Mouse (Mus musculus) liver, embryonic 15.5 days (tissue): ENCODE measurements around the gene Rilp. TPM values are rescaled to one million over a fixed set of nuclear protein-coding genes. Genes with fewer than 3 reads are reported as not detected.
"Not testable (repeated sequence)": the region's sequence is repeated elsewhere in the genome, so short reads cannot be mapped to it uniquely, and the experiment has no call there.

Experiments
- ATAC-seq: fragments of 200-750 bp; cut with Nextera tagmentation; 2 replicates; pipeline ENCODE4 v1.8.0; 2017; ENCODE audit warnings: moderate number of reproducible peaks, mild to moderate bottlenecking, moderate library complexity; ENCODE audit not compliant: insufficient read depth
- H3K27ac ChIP-seq: fragments of 300-500 bp; sonication (generic); replicated peaks from 2 replicates; pipeline ENCODE4 v1.5.1; 2015; ENCODE audit warnings: mild to moderate bottlenecking, inconsistent platforms
- H3K27me3 ChIP-seq: fragments of 300-500 bp; sonication (generic); 2 replicates; pipeline ENCODE4 v1.6.1; 2015; ENCODE audit warnings: mild to moderate bottlenecking, inconsistent platforms
- H3K36me3 ChIP-seq: fragments of 300-500 bp; sonication (generic); replicated peaks from 2 replicates; pipeline ENCODE4 v1.6.1; 2015; ENCODE audit warnings: moderate library complexity, mild to moderate bottlenecking, inconsistent platforms
- H3K4me1 ChIP-seq: fragments of 300-500 bp; sonication (generic); replicated peaks from 2 replicates; pipeline ENCODE4 v1.6.1; 2015; ENCODE audit warnings: inconsistent platforms
- H3K4me2 ChIP-seq: fragments of 300-500 bp; sonication (generic); 2 replicates; pipeline ENCODE4 v1.6.1; 2015; ENCODE audit warnings: moderate library complexity, mild to moderate bottlenecking, inconsistent platforms
- H3K4me3 ChIP-seq: fragments of 300-500 bp; sonication (generic); replicated peaks from 2 replicates; pipeline ENCODE4 v1.5.1; 2015; ENCODE audit warnings: mild to moderate bottlenecking, inconsistent platforms
- H3K9ac ChIP-seq: fragments of 300-500 bp; sonication (generic); 2 replicates; pipeline ENCODE4 v1.6.1; 2015; ENCODE audit warnings: moderate library complexity, mild to moderate bottlenecking, inconsistent platforms
- H3K9me3 ChIP-seq: fragments of 300-500 bp; sonication (generic); replicated peaks from 2 replicates; pipeline ENCODE4 v1.6.1; 2016; ENCODE audit warnings: inconsistent platforms
- WGBS: fragments of 180-500 bp; shearing (Covaris S2); methylation state at CpG from one replicate; pipeline ENCODE4 v1.1.7; 2015; ENCODE audit warnings: mixed read lengths; ENCODE audit not compliant: insufficient replicate concordance; 5-methylcytosine and 5-hydroxymethylcytosine counted together
- polyA plus RNA-seq: library from polyadenylated mRNA; unstranded; fragments of >200 nt; fragmentation: Nextera tagmentation; extraction: Ambion mirVana; gene quantifications from 2 replicates; pipeline ENCODE4 v1.2.1, GENCODE M21; 2015

The Rilp gene
- polyA plus RNA-seq, 1 experiment from 2014 or later = 3.7 TPM

DNA sequence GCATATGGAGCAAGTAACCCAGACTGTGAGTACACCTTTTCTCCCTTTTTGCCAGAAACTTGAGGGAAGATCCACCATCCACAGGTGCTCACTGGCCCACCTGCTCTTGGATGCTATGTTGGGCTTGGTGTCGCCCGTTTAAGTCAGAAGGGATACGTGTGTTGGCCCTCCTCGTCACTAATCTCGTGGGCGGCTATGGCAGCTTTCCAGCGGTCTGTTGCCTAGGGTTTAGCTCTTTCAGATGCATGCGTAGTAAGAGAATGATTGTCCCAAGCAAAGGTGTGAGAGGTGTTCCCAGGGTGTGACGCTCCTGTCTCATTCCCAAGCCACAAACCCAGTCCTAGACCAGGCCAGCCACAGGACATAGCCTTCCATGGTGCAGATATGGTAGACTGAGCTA, 34.8 kb downstream of the Rilp start:
- ATAC-seq = no peak
- Histone ChIP-seq H3K4me3 (no peak overlapping the region), H3K27ac (no peak overlapping the region), H3K36me3 (no peaks in the 10 kb centered on the region), H3K9ac (no peak overlapping the region), H3K4me1 (peaks cover 42% of the 10 kb centered on the region), H3K9me3 (no peaks in the 10 kb centered on the region), H3K27me3 (no peaks in the 10 kb centered on the region), H3K4me2 (no peak overlapping the region)
- 76% methylated on average over 9 of the region's 9 CpGs for WGBS

DNA sequence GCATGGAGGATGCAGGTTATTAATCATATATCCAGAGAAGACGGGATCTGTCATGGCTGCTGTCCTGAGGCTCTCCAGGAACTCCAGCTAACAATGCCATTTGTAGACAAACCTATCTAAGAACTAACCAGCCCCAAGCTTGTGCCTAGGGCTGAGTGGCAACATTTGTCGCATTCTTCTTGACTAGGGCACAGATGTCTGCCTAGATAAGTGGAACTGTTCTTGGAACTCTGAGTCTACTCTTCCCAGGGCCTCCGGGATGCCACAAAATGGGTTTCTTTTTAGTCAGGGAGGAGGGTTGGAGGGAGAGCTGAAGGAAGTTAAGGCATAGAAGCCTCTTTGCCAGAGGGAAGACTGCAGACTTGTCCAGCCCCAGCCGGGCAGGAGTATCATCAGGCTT, 36.2 kb downstream of the Rilp start:
- peaks cover 46% of the 10 kb centered on the region for H3K4me1 ChIP-seq
- no peaks in the 10 kb centered on the region for H3K27me3 ChIP-seq
- no peaks in the 10 kb centered on the region for H3K9me3 ChIP-seq
- WGBS = 35% methylated on average over 4 of the region's 4 CpGs
- no peaks in the 10 kb centered on the region for H3K36me3 ChIP-seq
- no peak overlapping the region for H3K27ac ChIP-seq
- H3K4me2 ChIP-seq = peak overlapping the region; percentile 36
- ATAC-seq = no peak
- H3K9ac ChIP-seq = no peak overlapping the region
- H3K4me3 ChIP-seq = no peak overlapping the region

DNA sequence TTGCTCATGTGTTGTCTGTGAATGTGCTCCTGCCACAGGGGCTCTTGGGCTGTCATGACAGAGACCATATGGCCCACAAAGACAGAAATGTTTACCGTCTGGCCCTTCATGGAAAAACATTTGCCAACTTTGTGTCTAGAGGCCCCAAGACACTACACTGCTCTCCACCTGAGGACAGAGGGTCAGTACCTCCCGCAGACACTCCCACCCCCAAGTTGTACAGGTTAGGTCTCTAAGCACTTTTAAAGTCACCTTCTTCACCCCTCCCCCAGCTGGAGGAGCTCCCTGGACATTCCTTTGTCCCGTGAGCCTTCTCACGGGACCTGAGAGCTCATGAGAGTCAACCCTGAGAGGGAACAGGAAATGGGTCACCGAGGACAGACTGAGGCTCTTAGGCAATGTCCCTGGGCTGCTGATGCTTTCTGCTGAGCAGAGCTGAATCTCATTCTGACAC, 39.8 kb downstream of the Rilp start:
- ATAC-seq = no peak
- Histone ChIP-seq H3K4me3 (no peak overlapping the region), H3K4me1 (peaks cover 39% of the 10 kb centered on the region), H3K27ac (no peak overlapping the region; the same call in 1 of the 2 replicates), H3K9ac (no peak overlapping the region), H3K27me3 (no peaks in the 10 kb centered on the region), H3K4me2 (no peak overlapping the region), H3K9me3 (no peaks in the 10 kb centered on the region), H3K36me3 (no peaks in the 10 kb centered on the region)
- 48% methylated on average over 5 of the region's 5 CpGs for WGBS

DNA sequence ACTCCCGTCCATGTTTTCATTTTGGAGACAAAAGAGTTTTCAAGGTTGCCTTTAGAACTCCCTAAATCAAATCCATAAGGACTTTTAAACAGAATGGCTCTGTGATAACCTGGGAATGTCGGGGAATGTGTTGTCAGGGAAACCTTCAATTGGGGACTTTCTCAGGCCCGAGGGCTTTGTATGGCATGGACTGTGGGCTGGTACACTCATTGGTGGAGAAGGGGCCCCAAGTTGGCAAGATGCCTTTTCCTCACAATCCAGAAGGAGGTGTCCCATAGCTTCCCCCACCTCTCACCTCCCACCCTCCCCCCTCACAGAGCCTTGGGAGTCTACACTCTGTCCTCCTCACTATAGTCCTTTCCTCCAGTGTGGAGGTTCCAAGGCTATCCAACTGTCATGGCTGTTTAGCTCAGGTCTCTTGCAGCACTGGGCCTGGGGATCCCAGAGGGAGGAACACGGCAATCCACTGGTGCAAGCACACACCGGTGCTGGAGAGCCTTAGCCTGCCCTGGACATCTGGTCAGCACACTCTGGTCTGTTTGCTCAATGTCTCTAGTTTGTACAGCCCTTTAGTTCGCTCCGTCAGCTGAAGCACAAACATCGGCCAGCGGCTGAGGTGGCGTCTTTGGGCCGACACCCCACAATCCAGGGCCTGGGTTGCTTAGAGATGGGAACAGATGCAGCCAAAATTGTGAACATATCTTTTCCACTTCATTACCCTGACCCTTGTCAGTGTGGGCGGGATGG, 40.5 kb downstream of the Rilp start:
- no peak overlapping the region for H3K9ac ChIP-seq
- peak overlapping the region; percentile 29; the same call in 1 of the 2 replicates for H3K27ac ChIP-seq
- H3K4me2 ChIP-seq = no peak overlapping the region
- H3K9me3 ChIP-seq = no peaks in the 10 kb centered on the region
- peaks cover 34% of the 10 kb centered on the region for H3K4me1 ChIP-seq
- no peaks in the 10 kb centered on the region for H3K27me3 ChIP-seq
- ATAC-seq = peak; percentile 36; the same call in 1 of the 2 replicates
- H3K36me3 ChIP-seq = no peaks in the 10 kb centered on the region
- WGBS = 74% methylated on average over 12 of the region's 12 CpGs
- no peak overlapping the region for H3K4me3 ChIP-seq

DNA sequence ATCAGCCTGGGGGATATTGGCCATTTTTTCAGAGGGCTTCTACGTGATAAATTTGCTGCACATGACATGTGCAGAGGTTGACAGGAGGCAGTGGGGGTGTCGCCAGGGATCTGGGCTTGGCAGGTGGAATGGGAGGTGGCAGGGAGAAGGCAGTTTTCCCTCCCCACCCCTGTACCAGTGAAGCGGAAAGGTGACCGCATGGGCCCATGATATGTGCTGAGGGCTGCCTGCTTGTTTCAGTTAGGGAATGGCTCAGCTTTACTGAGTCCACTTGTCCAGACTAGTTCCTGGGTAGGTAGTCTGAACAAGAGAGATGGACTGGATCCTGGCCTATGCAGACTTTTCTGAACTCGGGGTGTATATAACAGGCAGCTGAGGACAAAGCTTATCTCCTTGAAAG, 41.4 kb downstream of the Rilp start:
- peaks cover 25% of the 10 kb centered on the region for H3K4me1 ChIP-seq
- no peaks in the 10 kb centered on the region for H3K27me3 ChIP-seq
- H3K4me3 ChIP-seq = no peak overlapping the region
- WGBS = 69% methylated on average over 5 of the region's 5 CpGs
- H3K4me2 ChIP-seq = no peak overlapping the region
- ATAC-seq = no peak
- H3K9ac ChIP-seq = no peak overlapping the region
- H3K9me3 ChIP-seq = no peaks in the 10 kb centered on the region
- no peak overlapping the region for H3K27ac ChIP-seq
- no peaks in the 10 kb centered on the region for H3K36me3 ChIP-seq

DNA sequence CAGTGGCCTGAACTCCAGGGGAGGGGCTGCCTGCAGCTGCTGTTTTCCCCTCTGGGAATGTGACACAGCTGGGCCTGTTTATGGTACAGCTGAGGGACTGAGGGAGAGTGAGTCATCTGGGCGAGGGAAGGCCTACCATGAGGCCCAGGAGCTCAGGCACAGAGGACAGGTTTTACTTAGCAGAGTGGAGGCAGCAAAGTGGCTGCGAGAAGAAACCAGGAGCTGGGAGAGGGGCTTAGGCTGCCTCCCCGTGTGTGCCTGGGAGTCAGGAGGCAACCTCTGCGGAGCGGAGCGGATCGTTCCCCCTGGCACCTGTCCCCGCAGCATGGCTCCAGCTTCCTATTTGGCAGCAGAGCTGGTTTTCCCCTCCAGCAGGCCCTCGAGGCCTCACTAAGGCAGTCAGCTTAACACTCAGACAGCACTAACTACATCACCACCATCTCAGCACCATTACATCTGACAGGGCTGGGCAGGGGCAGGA, 42.1 kb downstream of the Rilp start:
- H3K4me3 ChIP-seq = no peak overlapping the region
- no peaks in the 10 kb centered on the region for H3K27me3 ChIP-seq
- 70% methylated on average over 9 of the region's 9 CpGs for WGBS
- no peaks in the 10 kb centered on the region for H3K9me3 ChIP-seq
- H3K27ac ChIP-seq = no peak overlapping the region
- H3K36me3 ChIP-seq = no peaks in the 10 kb centered on the region
- peaks cover 19% of the 10 kb centered on the region for H3K4me1 ChIP-seq
- ATAC-seq = no peak
- H3K9ac ChIP-seq = no peak overlapping the region
- no peak overlapping the region for H3K4me2 ChIP-seq

DNA sequence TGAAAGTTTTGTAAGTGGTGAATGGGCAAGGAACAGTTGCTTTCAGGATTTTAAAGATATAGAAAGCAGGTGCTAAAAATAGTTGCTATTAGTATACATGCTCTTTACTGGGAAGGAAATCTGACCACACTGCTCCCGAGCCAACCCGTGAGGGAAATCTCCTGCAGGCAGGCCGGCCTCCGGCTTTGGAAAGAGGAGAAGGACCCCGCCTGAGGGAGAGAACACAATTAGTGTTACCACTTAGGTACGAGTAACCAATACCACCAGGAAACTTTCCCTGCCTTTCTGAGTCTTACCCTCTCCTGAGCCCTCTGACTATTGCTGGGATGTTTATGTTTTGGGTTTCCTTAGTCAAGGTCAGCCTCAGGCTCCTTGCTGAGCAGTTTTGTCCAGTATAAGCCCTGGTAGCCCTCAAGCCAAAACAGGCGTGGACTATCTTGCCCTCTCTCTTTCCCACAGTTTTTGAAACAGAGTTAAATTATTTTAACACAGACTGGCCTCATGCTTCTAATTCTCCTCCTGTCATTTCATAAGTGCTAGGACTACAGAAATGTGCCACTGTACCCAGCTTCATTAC, 43.1 kb downstream of the Rilp start:
- ATAC-seq = no peak
- Histone ChIP-seq H3K27ac (no peak overlapping the region), H3K36me3 (no peaks in the 10 kb centered on the region), H3K9me3 (no peaks in the 10 kb centered on the region), H3K9ac (no peak overlapping the region), H3K4me3 (no peak overlapping the region), H3K4me2 (no peak overlapping the region), H3K27me3 (no peaks in the 10 kb centered on the region), H3K4me1 (peaks cover 16% of the 10 kb centered on the region)
- WGBS = 69% methylated on average over 7 of the region's 7 CpGs

DNA sequence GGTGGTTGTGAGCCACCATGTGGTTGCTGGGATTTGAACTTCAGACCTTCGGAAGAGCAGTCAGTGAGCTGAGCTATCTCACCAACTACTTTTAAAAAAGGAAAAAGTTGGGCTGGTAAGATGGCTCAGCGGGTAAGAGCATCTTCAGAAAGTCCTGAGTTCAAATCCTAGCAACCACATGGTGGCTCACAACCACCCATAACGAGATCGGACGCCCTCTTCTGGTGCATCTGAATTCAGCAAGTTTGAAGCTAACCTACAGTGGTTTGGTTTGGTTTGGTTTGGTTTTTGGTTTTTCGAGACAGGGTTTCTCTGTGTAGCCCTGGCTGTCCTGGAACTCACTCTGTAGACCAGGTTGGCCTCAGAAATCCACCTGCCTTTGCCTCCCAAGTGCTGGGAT, 46.1 kb downstream of the Rilp start:
- not testable (repeated sequence) for H3K4me3 ChIP-seq, H3K27ac ChIP-seq, H3K27me3 ChIP-seq, H3K4me2 ChIP-seq, H3K9me3 ChIP-seq, H3K36me3 ChIP-seq, H3K4me1 ChIP-seq, ATAC-seq, H3K9ac ChIP-seq
- 76% methylated on average over 6 of the region's 6 CpGs for WGBS

DNA sequence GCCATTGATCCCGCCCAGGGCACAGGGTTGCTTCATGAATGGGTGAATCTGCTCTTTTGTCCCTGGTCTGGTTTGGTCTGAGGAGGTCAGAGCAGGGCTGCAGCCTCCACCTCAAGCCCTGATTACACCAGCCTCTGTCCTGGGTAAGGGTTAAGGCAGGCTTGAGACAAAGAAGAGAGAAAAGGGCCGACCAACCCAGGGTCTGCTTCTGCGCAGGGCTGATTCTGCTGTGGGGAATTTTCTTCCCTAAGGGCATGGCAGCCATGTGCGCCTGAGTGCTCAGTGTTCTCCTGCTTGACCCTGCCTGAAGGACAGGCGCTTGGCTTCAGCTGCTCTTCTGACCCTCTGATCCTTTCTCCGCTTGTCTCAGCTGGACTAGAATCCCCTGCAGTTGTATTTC, 47.2 kb downstream of the Rilp start:
- no peak overlapping the region for H3K4me2 ChIP-seq
- no peaks in the 10 kb centered on the region for H3K36me3 ChIP-seq
- H3K9ac ChIP-seq = no peak overlapping the region
- 79% methylated on average over 6 of the region's 6 CpGs for WGBS
- ATAC-seq = no peak
- no peaks in the 10 kb centered on the region for H3K27me3 ChIP-seq
- no peak overlapping the region for H3K4me3 ChIP-seq
- H3K9me3 ChIP-seq = no peaks in the 10 kb centered on the region
- H3K4me1 ChIP-seq = peaks cover 8% of the 10 kb centered on the region; the same call in 1 of the 2 replicates
- H3K27ac ChIP-seq = no peak overlapping the region

DNA sequence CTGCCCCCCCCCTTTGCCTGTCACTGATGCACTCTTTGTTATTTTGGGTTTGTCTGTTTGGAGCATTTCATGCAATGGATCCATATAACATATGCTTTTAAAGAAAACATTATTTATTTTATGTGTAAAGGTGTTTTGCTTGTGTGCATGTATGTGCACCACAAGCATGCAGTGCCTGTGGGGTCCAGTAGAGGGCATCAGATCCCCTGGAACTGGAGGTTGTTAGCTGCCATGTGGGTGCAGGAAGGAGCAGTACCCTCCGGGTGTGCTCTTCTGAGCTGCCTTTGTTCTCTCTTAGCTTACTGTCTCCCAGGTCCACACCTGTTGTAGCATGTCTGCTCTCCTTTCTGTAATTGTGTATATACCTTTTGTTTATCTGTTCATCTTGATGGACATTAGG, 48.2 kb downstream of the Rilp start:
- H3K27me3 ChIP-seq = no peaks in the 10 kb centered on the region
- H3K4me2 ChIP-seq = no peak overlapping the region
- 73% methylated on average over 1 of the region's 1 CpGs for WGBS
- no peaks in the 10 kb centered on the region for H3K9me3 ChIP-seq
- no peak for ATAC-seq
- no peaks in the 10 kb centered on the region for H3K36me3 ChIP-seq
- peaks cover 8% of the 10 kb centered on the region; the same call in 1 of the 2 replicates for H3K4me1 ChIP-seq
- no peak overlapping the region for H3K9ac ChIP-seq
- no peak overlapping the region for H3K27ac ChIP-seq
- no peak overlapping the region for H3K4me3 ChIP-seq

DNA sequence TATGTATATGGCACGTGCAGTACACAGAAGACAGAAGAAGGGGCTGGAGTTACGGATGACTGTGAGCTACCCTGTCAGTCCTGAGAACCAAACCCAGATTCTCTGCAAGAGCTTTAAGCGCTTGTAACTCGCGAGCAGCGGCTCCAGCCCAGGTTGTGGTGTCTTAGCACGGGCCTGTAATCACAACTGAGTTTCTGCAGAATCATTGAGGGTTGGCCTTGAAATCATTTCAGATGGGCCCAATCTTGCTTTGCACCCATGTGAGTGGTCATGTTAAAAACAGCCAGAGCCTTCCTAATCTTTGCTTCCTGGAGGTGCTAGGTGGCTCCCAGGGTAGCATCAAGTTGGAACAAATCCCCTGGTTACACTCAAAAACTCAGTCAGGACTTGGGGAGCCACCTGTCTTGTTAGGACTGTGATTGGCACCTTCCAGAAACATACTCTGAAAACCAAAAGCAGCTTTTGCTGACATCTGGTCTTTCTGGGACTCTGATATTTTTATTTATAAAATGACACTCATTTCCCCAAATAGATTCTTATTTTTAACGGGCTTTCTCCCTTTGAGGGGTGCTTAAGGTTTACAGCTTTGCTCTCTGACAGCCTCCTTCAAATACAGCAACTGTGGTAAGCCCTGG, 50.1 kb downstream of the Rilp start:
- no peak overlapping the region for H3K27ac ChIP-seq
- no peak for ATAC-seq
- 68% methylated on average over 8 of the region's 8 CpGs for WGBS

More for the DNA sequence above, 50.1 kb downstream of the Rilp start:
- H3K36me3 ChIP-seq = no peaks in the 10 kb centered on the region
- no peak overlapping the region for H3K4me3 ChIP-seq
- no peak overlapping the region for H3K9ac ChIP-seq
- no peaks in the 10 kb centered on the region for H3K9me3 ChIP-seq
- H3K4me2 ChIP-seq = no peak overlapping the region
- H3K4me1 ChIP-seq = peaks cover 20% of the 10 kb centered on the region; the same call in 1 of the 2 replicates
- H3K27me3 ChIP-seq = no peaks in the 10 kb centered on the region
